Mouse (Mus musculus): ENCODE results near the gene Cobll1.

The Cobll1 gene

GRCm38 (mm10) chr2:65196994-65197393 lies 42.2 kb downstream of the Cobll1 start:
- DNase-seq (ENCODE audit: low read depth, low spot score): no peak

GRCm38 (mm10) chr2:65195233-65196010 lies 43.8 kb downstream of the Cobll1 start:
- DNase-seq (ENCODE audit: low read depth, low spot score): peak; percentile 68

- DNase-seq (ENCODE audit: low read depth, low spot score): peak; percentile 89
Measured at GRCm38 (mm10) chr2:65193091-65193795, 46.0 kb downstream of the Cobll1 start.

- DNase-seq (ENCODE audit: low read depth, low spot score): peak; percentile 78
Measured at GRCm38 (mm10) chr2:65191398-65191797, 47.8 kb downstream of the Cobll1 start.

- DNase-seq (ENCODE audit: low read depth, low spot score): no peak
Measured at GRCm38 (mm10) chr2:65189346-65189745, 49.9 kb downstream of the Cobll1 start.

- no peak for DNase-seq (ENCODE audit: low read depth, low spot score)
Measured at GRCm38 (mm10) chr2:65188585-65188984, 50.6 kb downstream of the Cobll1 start.

- DNase-seq (ENCODE audit: low read depth, low spot score): no peak
Measured at GRCm38 (mm10) chr2:65187652-65188051, 51.6 kb downstream of the Cobll1 start.

- DNase-seq (ENCODE audit: low read depth, low spot score): no peak
Measured at GRCm38 (mm10) chr2:65187164-65187563, 52.0 kb downstream of the Cobll1 start.

GRCm38 (mm10) chr2:65182747-65183146 lies 56.5 kb downstream of the Cobll1 start:
- peak; percentile 66 for DNase-seq (ENCODE audit: low read depth, low spot score)

GRCm38 (mm10) chr2:65181736-65182135 lies 57.5 kb downstream of the Cobll1 start:
- no peak for DNase-seq (ENCODE audit: low read depth, low spot score)

- DNase-seq (ENCODE audit: low read depth, low spot score): no peak
Measured at GRCm38 (mm10) chr2:65181066-65181716, 58.0 kb downstream of the Cobll1 start.

- no peak for DNase-seq (ENCODE audit: low read depth, low spot score)
Measured at GRCm38 (mm10) chr2:65175645-65176044, 63.6 kb downstream of the Cobll1 start.

GRCm38 (mm10) chr2:65172071-65172470 lies 67.1 kb downstream of the Cobll1 start:
- DNase-seq (ENCODE audit: low read depth, low spot score): no peak

- DNase-seq (ENCODE audit: low read depth, low spot score): no peak
Measured at GRCm38 (mm10) chr2:65171516-65171915, 67.7 kb downstream of the Cobll1 start.

GRCm38 (mm10) chr2:65170693-65171456 lies 68.3 kb downstream of the Cobll1 start:
- no peak for DNase-seq (ENCODE audit: low read depth, low spot score)

- no peak for DNase-seq (ENCODE audit: low read depth, low spot score)
Measured at GRCm38 (mm10) chr2:65170256-65170655, 68.9 kb downstream of the Cobll1 start.

- DNase-seq (ENCODE audit: low read depth, low spot score): no peak
Measured at GRCm38 (mm10) chr2:65163990-65164389, 75.2 kb downstream of the Cobll1 start.

- DNase-seq (ENCODE audit: low read depth, low spot score): no peak
Measured at GRCm38 (mm10) chr2:65162625-65163024, 76.6 kb downstream of the Cobll1 start.

- DNase-seq (ENCODE audit: low read depth, low spot score): no peak
Measured at GRCm38 (mm10) chr2:65161715-65162114, 77.5 kb downstream of the Cobll1 start.

- DNase-seq (ENCODE audit: low read depth, low spot score): no peak
Measured at GRCm38 (mm10) chr2:65157981-65158651, 81.1 kb downstream of the Cobll1 start.

- DNase-seq (ENCODE audit: low read depth, low spot score): peak; percentile 48
Measured at GRCm38 (mm10) chr2:65157325-65157724, 81.9 kb downstream of the Cobll1 start.
